Mouse (Mus musculus) olfactory bulb, adult 2 months (tissue): Measurements from ENCODE around the gene Zbtb22.

ENCODE experiments used
- CTCF ChIP-seq: fragments of 200-500 bp; IDR thresholded peaks from 2 replicates; pipeline ENCODE4 v1.5.1; 2012; ENCODE audit warnings: low read depth, mild to moderate bottlenecking, low read length, moderate library complexity; ENCODE audit not compliant: insufficient read depth
- POLR2A ChIP-seq: fragments of 200-500 bp; IDR thresholded peaks from 2 replicates; pipeline ENCODE4 v1.6.1; 2012; ENCODE audit warnings: mild to moderate bottlenecking, low read depth, low read length, moderate library complexity; ENCODE audit not compliant: insufficient read depth

- no peak for TF ChIP-seq POLR2A
- TF ChIP-seq CTCF, result no peak
Measured at GRCm38 (mm10) chr17:33901653-33902052, 14.1 kb upstream of the Zbtb22 start.
